Mouse (Mus musculus) left cerebral cortex, adult 18-20 months (tissue): Measurements from ENCODE around the gene Rad51ap2. TPM values are rescaled to one million over a fixed set of nuclear protein-coding genes. Genes with fewer than 3 reads are reported as not detected.

ENCODE experiments used
- DNase-seq, 2 experiments: peaks; one replicate each; pipeline ENCODE4 v3.0.0; 2021 to 2022; ENCODE audit warnings: low spot score in 2 of 2, mixed read lengths in 1 of 2
- long read RNA-seq, 2 experiments: library from polyadenylated mRNA; stranded (forward); transcript quantifications; one replicate each; pipeline ENCODE4 v2.0.0; 2021
- total RNA-seq, 2 experiments: library from RNA; stranded (reverse); gene quantifications; 2 replicates each; pipeline ENCODE4 v1.2.3; 2021

Gene Rad51ap2
- 1 to 10 TPM; 2.0 to 2.5 TPM for total RNA-seq
- long read RNA-seq, experiment 1, partial matches to known transcripts, result 0 of 2 reads
- long read RNA-seq, experiment 1, other reads (novel, unspliced or antisense), result 2 of 2 reads
- long read RNA-seq, experiment 2, partial matches to known transcripts, result 0 of 1 reads
- long read RNA-seq, experiment 2, other reads (novel, unspliced or antisense), result 1 of 1 reads

DNA sequence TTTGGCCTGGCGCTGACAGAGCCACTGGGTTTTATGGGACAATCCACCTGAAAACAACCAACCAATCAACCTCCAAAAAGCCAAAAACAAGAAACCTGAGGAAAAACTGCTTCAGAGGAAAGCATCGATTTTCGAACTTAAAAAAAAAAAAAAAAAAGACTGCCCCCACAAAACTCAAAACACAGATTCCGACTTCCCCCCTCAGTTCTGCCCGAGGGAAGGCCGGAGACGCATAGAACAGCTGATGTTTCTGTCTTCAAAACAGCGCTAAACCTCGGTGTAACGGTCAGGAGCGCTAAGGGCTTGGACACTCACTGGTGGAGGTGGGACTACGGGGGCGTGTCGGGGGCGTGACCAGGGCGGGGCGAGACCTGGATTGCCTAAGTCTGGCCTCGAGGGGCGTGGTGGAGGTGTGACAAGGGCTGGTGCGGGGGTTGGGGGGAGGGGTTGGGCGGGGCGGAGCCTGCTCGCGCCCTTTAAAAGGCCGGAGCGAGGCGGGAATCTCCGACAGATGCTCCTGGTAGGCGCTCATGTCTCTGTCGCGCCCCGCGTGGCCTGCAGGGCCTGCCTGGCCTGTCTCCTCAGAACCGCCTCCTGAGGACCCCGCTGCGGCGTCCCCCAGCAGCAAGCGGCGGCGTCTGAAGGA is at the start of gene Rad51ap2:
Gene Rad51ap2 (plus strand): TSS at position 531 of the 646 bp plus-strand sequence.
- DNase-seq, result peak; percentile 83 to 86

DNA sequence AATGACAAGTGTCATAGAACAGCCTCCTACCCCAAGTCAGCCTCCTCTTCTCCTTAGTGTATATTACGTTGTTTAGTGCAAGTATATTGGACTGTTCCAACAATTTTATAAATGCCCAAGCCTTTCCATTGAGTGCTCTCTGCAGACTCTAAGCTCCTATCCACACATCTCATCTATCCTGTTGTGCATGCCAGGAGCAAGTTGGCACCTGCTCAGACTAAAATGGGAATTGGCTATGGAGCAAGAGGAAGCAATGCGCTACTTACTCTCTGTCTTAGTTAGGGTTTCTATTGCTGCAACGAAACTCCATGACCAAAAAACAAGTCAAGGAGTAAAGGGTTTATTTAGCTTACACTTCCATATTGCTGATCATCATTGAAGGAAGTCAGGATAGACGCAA is 48.2 kb upstream of the Rad51ap2 start:
- DNase-seq, result no peak

DNA sequence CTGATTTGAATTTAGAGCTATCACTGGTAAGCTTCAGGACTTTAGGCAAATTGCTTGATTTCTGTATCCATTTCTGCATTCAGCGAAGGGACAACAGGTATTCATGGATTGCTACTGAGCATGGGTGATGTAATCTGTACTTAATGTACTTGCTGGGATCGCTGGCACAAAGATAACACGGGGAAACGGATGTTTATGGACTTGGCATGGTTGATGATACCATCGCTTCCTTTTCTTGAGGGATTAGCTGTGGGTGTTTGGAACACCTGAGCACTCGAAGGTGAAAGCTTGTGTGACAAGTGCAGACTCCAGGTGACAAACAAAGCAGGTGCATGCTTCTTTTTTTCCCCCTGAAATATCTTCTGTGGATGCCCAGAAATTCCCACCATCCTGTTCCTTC is 37.8 kb upstream of the Rad51ap2 start:
- DNase-seq, result no peak

DNA sequence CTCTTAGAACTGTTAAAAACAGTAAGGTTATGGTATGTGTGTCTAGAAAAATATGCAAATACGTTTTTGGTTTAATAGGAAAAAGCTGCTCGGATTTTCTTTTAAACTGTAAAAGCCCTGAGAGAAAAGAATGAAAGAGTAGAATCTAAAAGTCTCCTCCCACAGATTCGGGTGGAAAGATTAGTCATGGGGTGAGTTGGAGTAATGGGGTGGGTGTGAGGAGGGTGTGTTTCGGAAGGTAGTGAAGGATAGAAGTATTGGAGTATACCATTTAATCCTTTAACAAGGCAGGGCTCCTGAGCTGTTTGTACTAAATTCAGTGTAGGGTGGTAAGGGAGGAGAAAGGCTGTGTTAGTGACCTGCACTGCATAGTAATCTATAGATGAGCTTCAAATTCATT is 28.5 kb upstream of the Rad51ap2 start:
- DNase-seq, result no peak

DNA sequence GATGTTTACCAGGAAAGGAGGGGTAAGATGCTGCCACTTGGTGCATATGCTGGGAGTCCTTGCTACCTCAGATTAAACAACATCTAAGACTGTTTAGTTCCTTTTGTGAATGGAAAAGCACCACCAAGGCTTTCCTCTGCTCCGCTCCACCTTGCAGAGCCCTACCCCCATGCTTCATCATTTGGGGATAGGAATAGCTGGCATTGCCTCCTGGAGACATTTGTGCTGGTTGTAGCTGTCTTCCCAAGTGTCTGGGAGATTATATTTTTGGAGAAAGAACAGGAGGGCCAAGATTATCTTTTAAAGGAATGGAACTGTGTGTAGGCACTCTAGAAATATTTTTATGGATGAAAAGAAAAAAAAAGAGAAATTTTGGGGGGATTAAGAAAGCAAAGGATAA is 22.8 kb upstream of the Rad51ap2 start:
- DNase-seq, result peak in 1 of 2 experiments; percentile 42

DNA sequence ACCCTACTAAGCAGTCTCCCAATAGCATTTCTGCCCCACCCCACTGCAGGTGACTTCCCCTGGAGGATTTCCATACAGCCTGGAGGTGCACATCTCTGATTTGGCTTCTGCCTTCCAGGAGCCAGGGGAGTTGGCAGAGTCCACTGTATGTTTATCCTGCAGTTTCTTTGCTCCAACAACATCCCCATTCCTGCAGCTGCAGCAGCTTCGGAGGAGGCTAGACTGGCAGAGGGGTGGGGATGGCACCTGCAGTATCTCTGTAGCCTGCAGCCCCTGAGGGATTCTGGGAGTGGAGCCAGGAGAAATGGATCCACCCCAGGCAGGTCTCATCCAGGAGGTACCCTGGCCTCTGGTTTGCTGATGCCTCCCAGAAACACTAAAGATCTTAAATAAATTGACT is 22.2 kb upstream of the Rad51ap2 start:
- DNase-seq, result peak in 1 of 2 experiments; percentile 33

DNA sequence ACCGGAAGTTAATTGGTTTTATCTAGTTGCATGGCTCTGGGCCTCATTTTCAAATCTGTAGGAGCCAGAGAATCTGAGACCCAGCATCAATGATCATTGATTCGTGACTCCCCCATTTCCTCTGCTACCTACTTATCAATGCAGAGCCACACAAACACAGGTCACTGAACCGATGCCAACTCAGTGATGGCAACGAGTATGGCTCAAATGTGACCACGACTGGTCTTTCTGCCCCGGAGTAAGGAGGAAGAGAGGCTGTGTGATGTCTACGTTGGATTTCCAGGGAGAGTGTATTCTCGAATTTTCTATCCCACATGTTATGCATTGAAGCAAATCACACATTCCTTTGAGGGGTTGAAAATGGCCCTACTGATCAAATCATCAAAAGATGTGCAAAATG is 21.4 kb upstream of the Rad51ap2 start:
- no peak for DNase-seq

DNA sequence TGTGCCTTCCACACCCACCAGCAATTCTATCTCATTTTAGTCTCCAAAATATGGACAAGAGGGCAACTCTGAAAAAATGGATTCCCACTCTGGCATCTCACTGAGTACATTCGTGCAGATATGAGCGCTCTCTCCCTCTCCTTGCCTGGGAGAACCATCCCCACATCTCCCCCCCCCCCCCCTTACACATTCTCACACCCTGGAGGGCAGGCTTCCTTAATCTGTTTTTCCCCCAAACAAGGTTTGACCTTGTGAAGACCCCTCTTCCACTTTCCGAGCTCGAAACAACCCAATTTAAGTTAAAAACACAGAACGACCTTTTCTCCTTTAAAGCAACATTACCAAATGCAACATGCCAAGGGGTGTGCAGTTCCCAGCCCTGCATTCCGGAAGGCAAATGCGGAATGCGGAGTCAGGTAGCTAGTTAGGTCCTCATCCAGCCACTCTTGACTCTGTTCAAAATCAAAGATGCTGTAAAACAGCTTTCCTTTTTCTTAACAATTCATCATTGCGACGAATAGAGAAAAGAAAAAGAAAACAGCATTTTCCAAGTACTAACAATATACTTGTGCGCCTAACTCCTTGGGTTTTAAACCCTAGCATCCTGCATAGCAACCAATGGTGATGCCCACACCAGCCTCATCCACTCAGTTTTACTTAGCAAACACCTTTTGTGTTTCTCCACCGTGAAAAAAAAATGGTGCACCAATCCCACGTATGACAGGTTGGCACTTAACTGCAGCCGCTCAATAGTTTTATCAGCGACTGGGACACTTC is 20.4 kb upstream of the Rad51ap2 start:
- DNase-seq, result peak in 1 of 2 experiments; percentile 16

DNA sequence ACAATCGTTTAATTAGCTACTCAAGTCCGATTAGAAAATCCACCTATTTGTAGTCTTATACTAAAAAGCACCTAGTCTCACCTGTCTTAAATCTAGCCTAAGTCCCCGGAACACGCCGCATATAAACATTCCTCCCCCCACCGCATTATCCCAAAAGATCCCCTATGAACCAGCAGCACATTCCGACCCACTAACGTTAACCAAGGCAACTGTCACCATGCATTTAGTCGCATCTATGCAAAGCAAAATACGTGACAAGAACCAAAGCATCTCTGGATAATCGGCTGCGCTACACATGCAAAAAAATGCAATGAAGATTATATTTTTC is 19.9 kb upstream of the Rad51ap2 start:
- DNase-seq, result peak in 1 of 2 experiments; percentile 28

DNA sequence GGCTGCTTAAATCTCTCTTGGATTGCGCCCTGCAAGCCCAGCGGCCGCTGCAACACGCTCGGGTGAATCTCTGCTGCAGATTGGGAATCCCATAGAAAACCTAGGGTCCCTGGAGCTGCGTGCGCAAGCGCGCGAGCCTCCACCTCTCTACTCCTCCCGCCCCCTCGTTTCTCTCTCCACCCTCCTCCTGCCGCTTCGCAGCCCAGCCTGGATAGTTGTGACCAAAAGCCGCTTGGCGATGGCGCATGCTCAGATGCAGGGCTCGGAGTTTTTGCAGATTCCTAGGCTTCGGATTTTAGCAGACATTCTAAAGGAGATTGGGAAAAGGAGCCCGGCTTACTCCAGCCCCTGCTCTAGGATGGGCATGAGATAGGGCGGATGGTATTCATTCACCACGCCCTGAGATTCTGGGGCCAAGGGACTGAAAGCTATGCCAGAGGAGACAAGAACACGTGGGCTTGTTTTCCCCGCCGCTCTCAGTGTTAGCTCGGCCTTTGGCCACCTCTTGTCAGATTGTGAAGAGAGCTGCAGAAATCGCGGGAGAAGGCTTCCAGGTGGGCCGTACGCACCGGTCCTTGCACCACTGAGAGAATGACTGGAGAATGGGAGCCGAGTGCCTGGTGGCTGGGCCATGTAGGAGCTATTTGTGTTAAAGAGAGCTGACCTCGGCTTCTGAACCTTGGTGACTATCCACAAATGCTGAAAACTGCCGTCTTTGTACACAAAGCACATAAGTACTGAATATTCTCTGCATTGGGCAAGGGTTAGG is 19.2 kb upstream of the Rad51ap2 start, which contains the start of gene Vsnl1:
Gene Vsnl1 (minus strand): TSS at position 117 of the 769 bp plus-strand sequence.
- DNase-seq, result peak; percentile 85 to 95

DNA sequence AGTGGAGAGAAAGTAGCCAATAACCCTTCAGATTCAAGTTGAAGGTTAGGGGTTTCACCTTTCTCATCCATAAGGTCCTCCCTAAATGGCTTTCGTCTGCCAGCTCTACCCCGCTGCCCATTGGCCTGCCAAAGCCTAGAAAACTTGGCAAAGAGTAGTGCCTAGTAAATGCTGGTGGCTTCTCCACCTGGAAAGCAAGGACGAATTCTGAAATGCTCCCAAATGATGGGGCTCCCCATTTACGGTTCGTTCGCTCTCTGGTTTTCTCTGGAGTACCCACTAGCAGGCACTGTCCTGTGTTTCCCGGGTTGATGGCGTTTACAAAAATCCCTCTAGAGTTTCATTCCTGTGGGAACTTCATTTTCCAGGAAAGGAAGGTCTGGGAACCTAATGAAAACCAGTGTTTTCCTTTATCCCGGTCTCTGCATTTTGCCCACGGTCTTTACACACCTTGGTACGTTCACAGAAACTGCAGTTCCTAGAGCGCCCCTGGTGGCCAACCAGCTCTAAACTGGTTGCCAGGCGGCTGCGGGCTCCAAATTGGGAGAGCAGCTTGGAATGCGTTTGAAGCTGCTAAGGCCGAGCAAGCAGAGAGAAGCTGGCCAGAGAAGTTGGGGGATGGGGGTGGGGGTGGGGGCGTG is 18.5 kb upstream of the Rad51ap2 start:
- peak; percentile 87 to 90 for DNase-seq

DNA sequence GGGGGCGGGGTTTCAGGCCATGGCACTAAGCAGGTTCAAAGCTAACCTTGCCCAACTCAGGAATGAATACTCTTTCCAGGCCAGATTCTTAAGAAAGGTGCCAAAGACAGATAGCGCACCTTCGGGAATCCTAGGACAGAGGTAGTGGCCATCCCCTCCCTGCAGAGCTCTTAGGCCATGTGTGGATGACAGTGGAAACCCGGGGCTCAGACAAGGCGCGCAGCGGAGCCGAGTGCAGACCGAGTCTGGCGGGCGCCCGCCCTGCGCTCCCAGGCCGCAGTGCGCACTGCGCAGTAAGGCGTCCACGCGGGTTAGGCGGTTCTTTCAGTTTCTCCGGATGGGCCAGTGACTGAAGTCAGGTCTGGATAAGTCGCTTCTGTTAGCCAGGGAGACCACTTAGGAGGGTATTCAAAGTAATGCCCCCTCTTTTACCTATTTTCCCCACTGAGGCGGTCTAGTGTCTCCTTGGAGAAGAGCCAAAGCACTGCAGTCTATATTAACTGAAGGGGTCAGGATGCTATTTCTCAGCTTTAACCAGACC is 17.9 kb upstream of the Rad51ap2 start:
- peak in 1 of 2 experiments; percentile 12 for DNase-seq

DNA sequence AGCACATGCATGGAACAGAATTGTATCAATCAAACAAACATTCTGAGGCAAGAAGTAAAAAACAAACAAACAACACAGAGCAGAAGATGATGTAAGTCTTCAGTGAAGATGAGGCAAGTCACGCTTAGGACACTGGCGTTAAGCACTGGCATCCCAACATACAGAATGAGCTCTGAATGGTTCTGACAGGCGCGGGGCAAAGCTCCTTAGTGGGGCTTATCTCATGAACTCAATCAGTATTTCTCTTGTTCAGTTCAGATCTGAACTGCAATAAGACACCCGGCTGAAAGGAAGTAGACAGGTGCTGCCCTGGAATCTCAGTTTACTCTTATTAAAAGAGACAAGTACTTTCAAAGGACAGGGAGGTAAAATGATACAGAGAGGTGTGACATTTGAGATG is 1.7 kb upstream of the Rad51ap2 start:
- DNase-seq, result no peak

DNA sequence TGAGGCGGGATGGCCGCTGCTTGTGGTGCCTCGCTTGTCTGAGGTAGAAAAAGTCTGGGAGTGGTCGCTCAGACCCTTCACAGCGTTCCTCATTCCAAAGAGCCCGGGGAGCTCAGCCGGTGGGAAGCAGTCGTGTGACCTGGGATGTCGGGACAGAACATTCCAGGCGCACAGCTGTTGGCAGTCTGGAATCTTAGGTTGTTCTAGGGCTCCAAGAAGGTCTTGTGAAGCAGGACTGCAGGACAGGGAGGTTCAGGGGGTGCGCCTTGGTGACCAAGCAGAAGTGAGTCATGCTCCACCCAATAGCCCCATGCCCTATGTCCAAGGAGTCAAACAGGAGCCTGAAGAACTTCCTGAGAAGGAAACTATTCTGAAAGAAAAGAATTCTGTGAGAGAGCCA is 334 bp downstream of the Rad51ap2 start:
- no peak for DNase-seq

DNA sequence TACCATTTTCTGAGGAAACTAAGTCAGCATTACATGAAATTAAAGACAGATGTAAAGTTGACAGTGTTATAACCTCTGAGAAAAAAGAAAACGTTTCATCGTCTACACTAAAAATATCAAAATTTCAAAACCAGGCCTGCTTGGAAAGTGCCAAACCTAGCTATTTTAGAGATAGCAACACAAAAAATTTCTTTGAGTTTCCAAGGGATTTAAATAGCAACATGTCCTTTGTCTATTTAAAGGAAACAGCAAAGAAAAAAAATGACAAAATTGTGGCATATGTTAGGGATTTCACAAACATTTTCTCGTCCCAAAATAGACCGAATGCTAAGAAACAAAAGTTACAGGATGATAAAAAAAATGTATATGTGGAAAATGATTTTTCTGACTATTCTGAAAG is 753 bp downstream of the Rad51ap2 start:
- no peak for DNase-seq

Other genes with a start within 250 kb of the Rad51ap2 start
- gene Msgn1, start 247.1 kb upstream of the Rad51ap2 start, total RNA-seq, result not detected
- 1 to 10 TPM; 1.5 to 2.5 TPM for gene Gen1, start 190.3 kb upstream of the Rad51ap2 start, total RNA-seq
- 10 to 100 TPM; 30.4 to 33.4 TPM for gene Smc6, start 190.2 kb upstream of the Rad51ap2 start, total RNA-seq
- gene Vsnl1, start 19.5 kb upstream of the Rad51ap2 start, total RNA-seq, result 100 to 1,000 TPM; 707 to 715 TPM